Mouse (Mus musculus) MEL (cell line): ENCODE measurements around the gene Nomo1. TPM values are rescaled to one million over a fixed set of nuclear protein-coding genes. Genes with fewer than 3 reads are reported as not detected.

Source experiments
- DNase-seq: peaks from one replicate; pipeline ENCODE4 v3.0.0; 2011; ENCODE audit warnings: low read depth, low spot score
- H3K27ac ChIP-seq: 2 replicates; pipeline ENCODE4 v1.5.1; 2012; ENCODE audit warnings: low read depth, mild to moderate bottlenecking, control low read depth, low read length, moderate library complexity; ENCODE audit not compliant: control insufficient read depth
- H3K27me3 ChIP-seq, 2 experiments: fragments of 150-350 bp in 1 of 2; sonication (generic) in 1 of 2; 2 replicates each; pipeline ENCODE4 v1.6.1; 2012; ENCODE audit warnings: low read length in 2 of 2, mild to moderate bottlenecking in 2 of 2, improper control_type of control experiment in 1 of 2, moderate library complexity in 1 of 2; ENCODE audit not compliant: insufficient read depth in 2 of 2, control insufficient read depth in 1 of 2
- H3K36me3 ChIP-seq, 2 experiments: 2 replicates each; pipeline ENCODE4 v1.6.1; 2012 to 2014; ENCODE audit warnings: low read length in 2 of 2, improper control_type of control experiment in 1 of 2, inconsistent platforms in 1 of 2, mild to moderate bottlenecking in 1 of 2; ENCODE audit not compliant: insufficient read depth in 2 of 2, control insufficient read depth in 1 of 2
- H3K4me1 ChIP-seq, 2 experiments: fragments of 150-350 bp in 1 of 2; sonication (generic) in 1 of 2; 2 replicates each; pipeline ENCODE4 v1.6.1; 2012; ENCODE audit warnings: low read length in 2 of 2, improper control_type of control experiment in 1 of 2, mild to moderate bottlenecking in 1 of 2; ENCODE audit not compliant: insufficient read depth in 2 of 2, control insufficient read depth in 1 of 2
- H3K4me3 ChIP-seq, 2 experiments: fragments of 150-350 bp in 1 of 2; sonication (generic) in 1 of 2; 2 replicates each; pipeline ENCODE4 v1.5.1; 2012; ENCODE audit warnings: low read depth in 2 of 2, low read length in 2 of 2, mild to moderate bottlenecking in 2 of 2, moderate library complexity in 2 of 2, control low read depth in 1 of 2, improper control_type of control experiment in 1 of 2; ENCODE audit not compliant: control insufficient read depth in 1 of 2, insufficient read depth in 1 of 2
- H3K79me2 ChIP-seq: 2 replicates; pipeline ENCODE4 v1.6.1; 2012; ENCODE audit warnings: mild to moderate bottlenecking, low read length, moderate library complexity; ENCODE audit not compliant: control insufficient read depth, poor library complexity, insufficient read depth
- H3K9ac ChIP-seq: 2 replicates; pipeline ENCODE4 v1.6.1; 2012; ENCODE audit warnings: low read depth, mild to moderate bottlenecking, control low read depth, low read length, moderate library complexity; ENCODE audit not compliant: control insufficient read depth, poor library complexity, severe bottlenecking
- H3K9me3 ChIP-seq: fragments of 150-350 bp; sonication (generic); replicated peaks from 2 replicates; pipeline ENCODE4 v1.6.1; 2012; ENCODE audit warnings: mild to moderate bottlenecking, low read length, improper control_type of control experiment, moderate library complexity; ENCODE audit not compliant: insufficient read depth
- BHLHE40 ChIP-seq: IDR thresholded peaks from 2 replicates; pipeline ENCODE4 v1.6.1; 2012; ENCODE audit warnings: low read depth, mild to moderate bottlenecking, inconsistent platforms, low read length, improper control_type of control experiment, borderline replicate concordance
- CHD1 ChIP-seq: IDR thresholded peaks from 2 replicates; pipeline ENCODE4 v1.6.1; 2012; ENCODE audit warnings: low read depth, mild to moderate bottlenecking, inconsistent platforms, low read length, improper control_type of control experiment
- CHD2 ChIP-seq: IDR thresholded peaks from 2 replicates; pipeline ENCODE4 v1.6.1; 2011; ENCODE audit warnings: low read length, improper control_type of control experiment
- ELF1 ChIP-seq: IDR thresholded peaks from 2 replicates; pipeline ENCODE4 v1.6.1; 2014; ENCODE audit warnings: low read depth, mild to moderate bottlenecking, inconsistent platforms, low read length, improper control_type of control experiment, moderate library complexity
- EP300 ChIP-seq, 2 experiments: IDR thresholded peaks; 2 replicates each; pipeline ENCODE4 v1.6.1; 2011; ENCODE audit warnings: improper control_type of control experiment in 2 of 2, low read length in 2 of 2, low read depth in 1 of 2, mild to moderate bottlenecking in 1 of 2
- ETS1 ChIP-seq: IDR thresholded peaks from 2 replicates; pipeline ENCODE4 v1.6.1; 2012; ENCODE audit warnings: low read depth, mild to moderate bottlenecking, inconsistent platforms, low read length, improper control_type of control experiment, moderate library complexity
- GABPA ChIP-seq: IDR thresholded peaks from 2 replicates; pipeline ENCODE4 v1.6.1; 2012; ENCODE audit warnings: low read depth, mild to moderate bottlenecking, inconsistent platforms, low read length, improper control_type of control experiment, moderate library complexity
- HCFC1 ChIP-seq: IDR thresholded peaks from 2 replicates; pipeline ENCODE4 v1.6.1; 2012; ENCODE audit warnings: low read depth, mild to moderate bottlenecking, inconsistent platforms, low read length, improper control_type of control experiment, moderate library complexity
- JUND ChIP-seq: IDR thresholded peaks from 2 replicates; pipeline ENCODE4 v1.6.1; 2011; ENCODE audit warnings: low read depth, mild to moderate bottlenecking, improper control_type of control experiment, low read length
- KAT2A ChIP-seq: conservative IDR thresholded peaks from 2 replicates; pipeline ENCODE4 v1.6.1; 2012; ENCODE audit warnings: low read depth, low read length, improper control_type of control experiment, inconsistent platforms
- MAFK ChIP-seq: IDR thresholded peaks from 2 replicates; pipeline ENCODE4 v1.6.1; 2011; ENCODE audit warnings: low read depth, mild to moderate bottlenecking, low read length, improper control_type of control experiment, borderline replicate concordance
- MAZ ChIP-seq: IDR thresholded peaks from 2 replicates; pipeline ENCODE4 v1.6.1; 2012; ENCODE audit warnings: low read depth, mild to moderate bottlenecking, inconsistent platforms, low read length, improper control_type of control experiment
- MEF2A ChIP-seq: IDR thresholded peaks from 2 replicates; pipeline ENCODE4 v1.6.1; 2014; ENCODE audit warnings: low read depth, mild to moderate bottlenecking, inconsistent platforms, low read length, improper control_type of control experiment; ENCODE audit not compliant: poor library complexity, insufficient replicate concordance, severe bottlenecking; ENCODE audit errors: extremely low read depth
- MXI1 ChIP-seq: IDR thresholded peaks from 2 replicates; pipeline ENCODE4 v1.6.1; 2011; ENCODE audit warnings: mild to moderate bottlenecking, low read depth, low read length, improper control_type of control experiment
- MYC ChIP-seq: IDR thresholded peaks from 2 replicates; pipeline ENCODE4 v1.6.1; 2011; ENCODE audit warnings: low read depth, mild to moderate bottlenecking, low read length, improper control_type of control experiment, moderate library complexity
- NELFE ChIP-seq: IDR thresholded peaks from 2 replicates; pipeline ENCODE4 v1.6.1; 2011; ENCODE audit warnings: low read depth, low read length, improper control_type of control experiment
- NRF1 ChIP-seq: IDR thresholded peaks from 2 replicates; pipeline ENCODE4 v1.6.1; 2014; ENCODE audit warnings: low read depth, mild to moderate bottlenecking, inconsistent platforms, low read length, improper control_type of control experiment, moderate library complexity; ENCODE audit not compliant: poor library complexity, insufficient read depth, severe bottlenecking
- POLR2AphosphoS2 ChIP-seq: IDR thresholded peaks from 2 replicates; pipeline ENCODE4 v1.6.1; 2011; ENCODE audit warnings: low read length, improper control_type of control experiment
- POLR2AphosphoS5 ChIP-seq: IDR thresholded peaks from 2 replicates; pipeline ENCODE4 v1.6.1; 2012; ENCODE audit warnings: low read depth, borderline replicate concordance, mild to moderate bottlenecking, inconsistent platforms, low read length, moderate library complexity, mixed read lengths
- RAD21 ChIP-seq: IDR thresholded peaks from 2 replicates; pipeline ENCODE4 v1.6.1; 2011; ENCODE audit warnings: mild to moderate bottlenecking, low read depth, low read length, improper control_type of control experiment
- SIN3A ChIP-seq: IDR thresholded peaks from 2 replicates; pipeline ENCODE4 v1.6.1; 2012; ENCODE audit warnings: low read length, improper control_type of control experiment, inconsistent platforms
- SMC3 ChIP-seq: IDR thresholded peaks from 2 replicates; pipeline ENCODE4 v1.6.1; 2011; ENCODE audit warnings: low read depth, low read length, improper control_type of control experiment
- TAL1 ChIP-seq: IDR thresholded peaks from 2 replicates; pipeline ENCODE4 v1.6.1; 2012; ENCODE audit warnings: mild to moderate bottlenecking, inconsistent platforms, low read length, moderate library complexity, mixed read lengths
- USF1 ChIP-seq: IDR thresholded peaks from 2 replicates; pipeline ENCODE4 v1.6.1; 2014; ENCODE audit warnings: low read depth, mild to moderate bottlenecking, inconsistent platforms, low read length, improper control_type of control experiment, moderate library complexity
- USF2 ChIP-seq, 2 experiments: IDR thresholded peaks; 2 replicates each; pipeline ENCODE4 v1.6.1; 2011 to 2012; ENCODE audit warnings: improper control_type of control experiment in 2 of 2, low read length in 2 of 2, borderline replicate concordance in 1 of 2, inconsistent platforms in 1 of 2, low read depth in 1 of 2, mild to moderate bottlenecking in 1 of 2; ENCODE audit not compliant: insufficient read depth in 1 of 2
- ZMIZ1 ChIP-seq: IDR thresholded peaks from 2 replicates; pipeline ENCODE4 v1.6.1; 2012; ENCODE audit warnings: low read depth, mild to moderate bottlenecking, inconsistent platforms, low read length, improper control_type of control experiment, moderate library complexity
- ZNF384 ChIP-seq: IDR thresholded peaks from 2 replicates; pipeline ENCODE4 v1.6.1; 2012; ENCODE audit warnings: low read depth, mild to moderate bottlenecking, inconsistent platforms, low read length, improper control_type of control experiment
- polyA plus RNA-seq, 2 experiments: library from polyadenylated mRNA; stranded (reverse) in 1 of 2; unstranded in 1 of 2; fragments of >175 nt in 1 of 2; fragments of >200 nt in 1 of 2; gene quantifications; 2 replicates each; pipeline versions ENCODE4 v1.2.1 to v1.2.4; 2012; ENCODE audit warnings: low replicate concordance in 2 of 2, low read depth in 1 of 2; ENCODE audit not compliant: insufficient read length in 2 of 2, insufficient read depth in 1 of 2, missing spikeins in 1 of 2
- total RNA-seq: library from RNA; depleted of rRNA; stranded (reverse); fragments of 300-350 nt; gene quantifications from 2 replicates; pipeline ENCODE4 v1.2.3, GENCODE M21; 2012

The Nomo1 gene
- total and polyA plus RNA-seq, 3 experiments, result 195 to 1,239 (median 197) TPM

DNA sequence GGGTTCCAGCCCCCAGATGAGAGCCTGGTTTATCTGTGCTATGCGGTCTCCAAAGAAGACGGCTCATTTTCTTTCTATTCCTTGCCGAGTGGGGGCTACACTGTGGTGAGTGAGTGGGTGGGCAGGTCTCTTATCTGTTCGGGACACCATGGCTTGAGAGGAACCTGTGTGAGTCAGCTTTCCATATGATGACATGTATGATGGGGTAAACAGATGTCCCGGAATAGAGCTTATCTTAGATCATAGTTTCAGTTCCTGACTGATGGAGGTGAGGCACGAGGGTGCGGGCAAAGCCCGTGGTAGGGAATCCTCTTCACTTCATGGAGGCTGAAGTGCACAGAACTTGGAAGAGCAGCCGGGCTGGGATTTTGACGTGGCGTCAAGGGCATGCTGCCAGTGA is 12.4 kb downstream of the Nomo1 start (continued):
- TF ChIP-seq POLR2AphosphoS2 (no peak), CHD1 (no peak), USF1 (no peak), SMC3 (no peak), USF2 (IDR thresholded peaks at IDR 0.05; ENCODE audit: borderline replicate concordance in 1 of 2, insufficient read depth in 1 of 2, low read depth in 1 of 2, low read length in 2 of 2) (no peak), POLR2AphosphoS5 (no peak), BHLHE40 (peak; percentile 69), KAT2A (no peak), NRF1 (no peak)

DNA sequence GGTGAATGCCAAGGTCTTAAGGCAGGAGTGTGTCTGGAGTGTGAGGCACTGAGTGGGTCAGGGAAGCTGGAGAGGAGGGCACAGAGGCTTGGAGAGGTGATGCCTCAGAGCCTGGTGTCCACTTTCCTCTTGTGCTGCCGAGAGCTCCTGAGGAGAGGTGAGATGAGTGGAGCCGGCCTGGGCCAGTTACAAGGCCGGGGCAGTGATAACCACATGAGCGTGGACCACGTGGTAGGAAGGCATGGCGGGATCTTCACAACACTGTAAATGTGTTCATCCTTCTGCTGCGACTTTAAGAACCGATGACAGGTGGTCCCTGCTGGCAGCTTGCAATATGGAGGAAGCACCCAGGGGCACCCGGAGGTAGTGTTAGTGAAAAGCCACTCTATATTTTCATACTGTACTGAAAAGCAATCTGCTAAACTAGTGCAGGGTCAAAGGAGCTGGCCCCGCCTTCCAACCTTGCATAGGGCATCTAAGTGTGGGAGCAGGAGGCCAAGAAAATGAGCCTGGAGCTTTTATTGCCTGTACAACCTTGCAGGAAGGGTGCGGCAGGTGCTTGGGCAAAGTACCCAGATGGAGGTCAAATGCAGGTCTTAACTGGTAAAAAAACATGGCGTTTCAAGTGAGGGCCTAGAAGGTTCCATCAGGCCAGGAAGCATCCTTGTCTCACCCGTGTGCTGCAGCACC is 14.5 kb downstream of the Nomo1 start:
- Histone ChIP-seq H3K9me3 (no peaks in the 10 kb centered on the region), H3K4me3 (no peak overlapping the region)

DNA sequence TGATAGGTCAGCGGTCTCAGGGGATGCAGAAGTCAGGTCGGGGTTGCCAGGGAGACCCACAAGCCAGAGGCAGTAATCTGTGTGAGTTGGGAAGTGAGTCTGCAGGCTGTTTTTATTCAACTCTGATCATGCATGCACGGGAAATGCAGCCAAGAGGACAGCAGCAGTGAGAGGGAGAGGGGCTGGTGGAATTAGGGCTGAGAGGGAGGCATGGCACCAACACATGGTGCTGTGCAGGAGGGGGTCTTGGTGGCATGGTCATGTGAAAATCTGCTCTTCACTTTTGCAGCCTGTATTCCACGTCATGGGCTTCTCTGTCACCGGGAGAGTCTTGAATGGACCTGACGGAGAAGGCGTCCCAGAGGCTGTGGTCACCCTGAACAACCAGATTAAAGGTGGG is 16.5 kb downstream of the Nomo1 start:
- Histone ChIP-seq H3K79me2 (no peaks in the 10 kb centered on the region; the same call in 1 of the 2 replicates), H3K9me3 (no peaks in the 10 kb centered on the region), H3K27me3 (no peaks in the 10 kb centered on the region), H3K27ac (no peak overlapping the region), H3K36me3 (peaks cover 13 to 39% of the 10 kb centered on the region in 2 experiments), H3K4me3 (no peak overlapping the region), H3K4me1 (peaks cover 2 to 14% of the 10 kb centered on the region in 2 experiments), H3K9ac (no peak overlapping the region)
- DNase-seq, result no peak
- TF ChIP-seq MYC, result no peak
- no peak for TF ChIP-seq SIN3A
- TF ChIP-seq POLR2AphosphoS2, result no peak
- no peak for TF ChIP-seq GABPA
- TF ChIP-seq NELFE, result no peak
- no peak for TF ChIP-seq CHD2
- no peak for TF ChIP-seq HCFC1
- TF ChIP-seq BHLHE40, result no peak
- TF ChIP-seq SMC3, result no peak
- TF ChIP-seq RAD21, result no peak
- no peak for TF ChIP-seq ETS1
- TF ChIP-seq ELF1, result no peak
- no peak for TF ChIP-seq MEF2A
- TF ChIP-seq MAZ, result no peak
- no peak for TF ChIP-seq MAFK
- no peak for TF ChIP-seq TAL1
- no peak for TF ChIP-seq MXI1

More for the DNA sequence above, 14.5 kb downstream of the Nomo1 start:
- Histone ChIP-seq H3K4me1 (peaks cover 2 to 14% of the 10 kb centered on the region in 2 experiments), H3K36me3 (peaks cover 17 to 32% of the 10 kb centered on the region in 2 experiments), H3K9ac (no peak overlapping the region), H3K27ac (no peak overlapping the region), H3K79me2 (no peaks in the 10 kb centered on the region; the same call in 1 of the 2 replicates), H3K27me3 (no peaks in the 10 kb centered on the region)
- no peak for TF ChIP-seq JUND
- TF ChIP-seq EP300 (IDR thresholded peaks at IDR 0.05; ENCODE audit: low read depth in 1 of 2, low read length in 2 of 2), result no peak
- TF ChIP-seq ZNF384, result no peak
- TF ChIP-seq KAT2A, result no peak
- TF ChIP-seq BHLHE40, result no peak
- TF ChIP-seq ZMIZ1, result no peak
- no peak for TF ChIP-seq GABPA
- TF ChIP-seq NELFE, result no peak
- DNase-seq, result no peak
